Mouse (Mus musculus) MEL (cell line): Measurements from ENCODE around the gene Nr4a1. TPM values are rescaled to one million over a fixed set of nuclear protein-coding genes. Genes with fewer than 3 reads are reported as not detected.

ENCODE experiments used
- DNase-seq: peaks from one replicate; pipeline ENCODE4 v3.0.0; 2011; ENCODE audit warnings: low read depth, low spot score
- H3K27ac ChIP-seq: 2 replicates; pipeline ENCODE4 v1.5.1; 2012; ENCODE audit warnings: low read depth, mild to moderate bottlenecking, control low read depth, low read length, moderate library complexity; ENCODE audit not compliant: control insufficient read depth
- H3K27me3 ChIP-seq, 2 experiments: fragments of 150-350 bp in 1 of 2; sonication (generic) in 1 of 2; 2 replicates each; pipeline ENCODE4 v1.6.1; 2012; ENCODE audit warnings: low read length in 2 of 2, mild to moderate bottlenecking in 2 of 2, improper control_type of control experiment in 1 of 2, moderate library complexity in 1 of 2; ENCODE audit not compliant: insufficient read depth in 2 of 2, control insufficient read depth in 1 of 2
- H3K36me3 ChIP-seq, 2 experiments: 2 replicates each; pipeline ENCODE4 v1.6.1; 2012 to 2014; ENCODE audit warnings: low read length in 2 of 2, improper control_type of control experiment in 1 of 2, inconsistent platforms in 1 of 2, mild to moderate bottlenecking in 1 of 2; ENCODE audit not compliant: insufficient read depth in 2 of 2, control insufficient read depth in 1 of 2
- H3K4me1 ChIP-seq, 2 experiments: fragments of 150-350 bp in 1 of 2; sonication (generic) in 1 of 2; 2 replicates each; pipeline ENCODE4 v1.6.1; 2012; ENCODE audit warnings: low read length in 2 of 2, improper control_type of control experiment in 1 of 2, mild to moderate bottlenecking in 1 of 2; ENCODE audit not compliant: insufficient read depth in 2 of 2, control insufficient read depth in 1 of 2
- H3K4me3 ChIP-seq, 2 experiments: fragments of 150-350 bp in 1 of 2; sonication (generic) in 1 of 2; 2 replicates each; pipeline ENCODE4 v1.5.1; 2012; ENCODE audit warnings: low read depth in 2 of 2, low read length in 2 of 2, mild to moderate bottlenecking in 2 of 2, moderate library complexity in 2 of 2, control low read depth in 1 of 2, improper control_type of control experiment in 1 of 2; ENCODE audit not compliant: control insufficient read depth in 1 of 2, insufficient read depth in 1 of 2
- H3K79me2 ChIP-seq: 2 replicates; pipeline ENCODE4 v1.6.1; 2012; ENCODE audit warnings: mild to moderate bottlenecking, low read length, moderate library complexity; ENCODE audit not compliant: control insufficient read depth, poor library complexity, insufficient read depth
- H3K9ac ChIP-seq: 2 replicates; pipeline ENCODE4 v1.6.1; 2012; ENCODE audit warnings: low read depth, mild to moderate bottlenecking, control low read depth, low read length, moderate library complexity; ENCODE audit not compliant: control insufficient read depth, poor library complexity, severe bottlenecking
- H3K9me3 ChIP-seq: fragments of 150-350 bp; sonication (generic); replicated peaks from 2 replicates; pipeline ENCODE4 v1.6.1; 2012; ENCODE audit warnings: mild to moderate bottlenecking, low read length, improper control_type of control experiment, moderate library complexity; ENCODE audit not compliant: insufficient read depth
- BHLHE40 ChIP-seq: IDR thresholded peaks from 2 replicates; pipeline ENCODE4 v1.6.1; 2012; ENCODE audit warnings: low read depth, mild to moderate bottlenecking, inconsistent platforms, low read length, improper control_type of control experiment, borderline replicate concordance
- CHD1 ChIP-seq: IDR thresholded peaks from 2 replicates; pipeline ENCODE4 v1.6.1; 2012; ENCODE audit warnings: low read depth, mild to moderate bottlenecking, inconsistent platforms, low read length, improper control_type of control experiment
- CHD2 ChIP-seq: IDR thresholded peaks from 2 replicates; pipeline ENCODE4 v1.6.1; 2011; ENCODE audit warnings: low read length, improper control_type of control experiment
- E2F4 ChIP-seq: IDR thresholded peaks from 2 replicates; pipeline ENCODE4 v1.6.1; 2011; ENCODE audit warnings: low read depth, low read length, improper control_type of control experiment, borderline replicate concordance
- ELF1 ChIP-seq: IDR thresholded peaks from 2 replicates; pipeline ENCODE4 v1.6.1; 2014; ENCODE audit warnings: low read depth, mild to moderate bottlenecking, inconsistent platforms, low read length, improper control_type of control experiment, moderate library complexity
- EP300 ChIP-seq, 2 experiments: IDR thresholded peaks; 2 replicates each; pipeline ENCODE4 v1.6.1; 2011; ENCODE audit warnings: improper control_type of control experiment in 2 of 2, low read length in 2 of 2, low read depth in 1 of 2, mild to moderate bottlenecking in 1 of 2
- ETS1 ChIP-seq: IDR thresholded peaks from 2 replicates; pipeline ENCODE4 v1.6.1; 2012; ENCODE audit warnings: low read depth, mild to moderate bottlenecking, inconsistent platforms, low read length, improper control_type of control experiment, moderate library complexity
- GABPA ChIP-seq: IDR thresholded peaks from 2 replicates; pipeline ENCODE4 v1.6.1; 2012; ENCODE audit warnings: low read depth, mild to moderate bottlenecking, inconsistent platforms, low read length, improper control_type of control experiment, moderate library complexity
- HCFC1 ChIP-seq: IDR thresholded peaks from 2 replicates; pipeline ENCODE4 v1.6.1; 2012; ENCODE audit warnings: low read depth, mild to moderate bottlenecking, inconsistent platforms, low read length, improper control_type of control experiment, moderate library complexity
- JUND ChIP-seq: IDR thresholded peaks from 2 replicates; pipeline ENCODE4 v1.6.1; 2011; ENCODE audit warnings: low read depth, mild to moderate bottlenecking, improper control_type of control experiment, low read length
- KAT2A ChIP-seq: conservative IDR thresholded peaks from 2 replicates; pipeline ENCODE4 v1.6.1; 2012; ENCODE audit warnings: low read depth, low read length, improper control_type of control experiment, inconsistent platforms
- MAFK ChIP-seq: IDR thresholded peaks from 2 replicates; pipeline ENCODE4 v1.6.1; 2011; ENCODE audit warnings: low read depth, mild to moderate bottlenecking, low read length, improper control_type of control experiment, borderline replicate concordance
- MAX ChIP-seq: IDR thresholded peaks from 2 replicates; pipeline ENCODE4 v1.6.1; 2011; ENCODE audit warnings: low read length, improper control_type of control experiment
- MAZ ChIP-seq: IDR thresholded peaks from 2 replicates; pipeline ENCODE4 v1.6.1; 2012; ENCODE audit warnings: low read depth, mild to moderate bottlenecking, inconsistent platforms, low read length, improper control_type of control experiment
- MXI1 ChIP-seq: IDR thresholded peaks from 2 replicates; pipeline ENCODE4 v1.6.1; 2011; ENCODE audit warnings: mild to moderate bottlenecking, low read depth, low read length, improper control_type of control experiment
- MYB ChIP-seq: IDR thresholded peaks from 2 replicates; pipeline ENCODE4 v1.6.1; 2011; ENCODE audit warnings: mild to moderate bottlenecking, low read depth, low read length, improper control_type of control experiment
- MYC ChIP-seq: IDR thresholded peaks from 2 replicates; pipeline ENCODE4 v1.6.1; 2011; ENCODE audit warnings: low read depth, mild to moderate bottlenecking, low read length, improper control_type of control experiment, moderate library complexity
- NELFE ChIP-seq: IDR thresholded peaks from 2 replicates; pipeline ENCODE4 v1.6.1; 2011; ENCODE audit warnings: low read depth, low read length, improper control_type of control experiment
- NRF1 ChIP-seq: IDR thresholded peaks from 2 replicates; pipeline ENCODE4 v1.6.1; 2014; ENCODE audit warnings: low read depth, mild to moderate bottlenecking, inconsistent platforms, low read length, improper control_type of control experiment, moderate library complexity; ENCODE audit not compliant: poor library complexity, insufficient read depth, severe bottlenecking
- POLR2A ChIP-seq, 2 experiments: IDR thresholded peaks; 2 replicates each; pipeline ENCODE4 v1.6.1; 2011 to 2012; ENCODE audit warnings: low read length in 2 of 2, mild to moderate bottlenecking in 2 of 2, control low read depth in 1 of 2, improper control_type of control experiment in 1 of 2, low read depth in 1 of 2, moderate library complexity in 1 of 2; ENCODE audit not compliant: control insufficient read depth in 1 of 2, insufficient read depth in 1 of 2, poor library complexity in 1 of 2
- POLR2AphosphoS2 ChIP-seq: IDR thresholded peaks from 2 replicates; pipeline ENCODE4 v1.6.1; 2011; ENCODE audit warnings: low read length, improper control_type of control experiment
- POLR2AphosphoS5 ChIP-seq: IDR thresholded peaks from 2 replicates; pipeline ENCODE4 v1.6.1; 2012; ENCODE audit warnings: low read depth, borderline replicate concordance, mild to moderate bottlenecking, inconsistent platforms, low read length, moderate library complexity, mixed read lengths
- RAD21 ChIP-seq: IDR thresholded peaks from 2 replicates; pipeline ENCODE4 v1.6.1; 2011; ENCODE audit warnings: mild to moderate bottlenecking, low read depth, low read length, improper control_type of control experiment
- RCOR1 ChIP-seq: IDR thresholded peaks from 2 replicates; pipeline ENCODE4 v1.6.1; 2012; ENCODE audit warnings: low read depth, mild to moderate bottlenecking, inconsistent platforms, low read length, improper control_type of control experiment
- SIN3A ChIP-seq: IDR thresholded peaks from 2 replicates; pipeline ENCODE4 v1.6.1; 2012; ENCODE audit warnings: low read length, improper control_type of control experiment, inconsistent platforms
- SMC3 ChIP-seq: IDR thresholded peaks from 2 replicates; pipeline ENCODE4 v1.6.1; 2011; ENCODE audit warnings: low read depth, low read length, improper control_type of control experiment
- TBP ChIP-seq: IDR thresholded peaks from 2 replicates; pipeline ENCODE4 v1.8.0; 2011; ENCODE audit warnings: low read depth, low read length, improper control_type of control experiment
- TCF12 ChIP-seq: IDR thresholded peaks from 2 replicates; pipeline ENCODE4 v1.6.1; 2014; ENCODE audit warnings: low read depth, mild to moderate bottlenecking, inconsistent platforms, low read length, improper control_type of control experiment, moderate library complexity
- UBTF ChIP-seq: IDR thresholded peaks from 2 replicates; pipeline ENCODE4 v1.6.1; 2012; ENCODE audit warnings: low read depth, mild to moderate bottlenecking, inconsistent platforms, low read length, improper control_type of control experiment, moderate library complexity, borderline replicate concordance; ENCODE audit not compliant: insufficient read depth
- USF1 ChIP-seq: IDR thresholded peaks from 2 replicates; pipeline ENCODE4 v1.6.1; 2014; ENCODE audit warnings: low read depth, mild to moderate bottlenecking, inconsistent platforms, low read length, improper control_type of control experiment, moderate library complexity
- USF2 ChIP-seq, 2 experiments: IDR thresholded peaks; 2 replicates each; pipeline ENCODE4 v1.6.1; 2011 to 2012; ENCODE audit warnings: improper control_type of control experiment in 2 of 2, low read length in 2 of 2, borderline replicate concordance in 1 of 2, inconsistent platforms in 1 of 2, low read depth in 1 of 2, mild to moderate bottlenecking in 1 of 2; ENCODE audit not compliant: insufficient read depth in 1 of 2
- ZC3H11A ChIP-seq: IDR thresholded peaks from 2 replicates; pipeline ENCODE4 v1.6.1; 2012; ENCODE audit warnings: low read depth, mild to moderate bottlenecking, inconsistent platforms, low read length, improper control_type of control experiment
- ZKSCAN1 ChIP-seq: IDR thresholded peaks from 2 replicates; pipeline ENCODE4 v1.6.1; 2012; ENCODE audit warnings: low read depth, mild to moderate bottlenecking, inconsistent platforms, low read length, improper control_type of control experiment, moderate library complexity
- ZMIZ1 ChIP-seq: IDR thresholded peaks from 2 replicates; pipeline ENCODE4 v1.6.1; 2012; ENCODE audit warnings: low read depth, mild to moderate bottlenecking, inconsistent platforms, low read length, improper control_type of control experiment, moderate library complexity
- ZNF384 ChIP-seq: IDR thresholded peaks from 2 replicates; pipeline ENCODE4 v1.6.1; 2012; ENCODE audit warnings: low read depth, mild to moderate bottlenecking, inconsistent platforms, low read length, improper control_type of control experiment
- polyA plus RNA-seq, 2 experiments: library from polyadenylated mRNA; stranded (reverse) in 1 of 2; unstranded in 1 of 2; fragments of >175 nt in 1 of 2; fragments of >200 nt in 1 of 2; gene quantifications; 2 replicates each; pipeline versions ENCODE4 v1.2.1 to v1.2.4; 2012; ENCODE audit warnings: low replicate concordance in 2 of 2, low read depth in 1 of 2; ENCODE audit not compliant: insufficient read length in 2 of 2, insufficient read depth in 1 of 2, missing spikeins in 1 of 2
- total RNA-seq: library from RNA; depleted of rRNA; stranded (reverse); fragments of 300-350 nt; gene quantifications from 2 replicates; pipeline ENCODE4 v1.2.3, GENCODE M21; 2012

Gene Nr4a1
- total and polyA plus RNA-seq, 3 experiments: 2.0 to 12.8 TPM; not detected in 1

DNA sequence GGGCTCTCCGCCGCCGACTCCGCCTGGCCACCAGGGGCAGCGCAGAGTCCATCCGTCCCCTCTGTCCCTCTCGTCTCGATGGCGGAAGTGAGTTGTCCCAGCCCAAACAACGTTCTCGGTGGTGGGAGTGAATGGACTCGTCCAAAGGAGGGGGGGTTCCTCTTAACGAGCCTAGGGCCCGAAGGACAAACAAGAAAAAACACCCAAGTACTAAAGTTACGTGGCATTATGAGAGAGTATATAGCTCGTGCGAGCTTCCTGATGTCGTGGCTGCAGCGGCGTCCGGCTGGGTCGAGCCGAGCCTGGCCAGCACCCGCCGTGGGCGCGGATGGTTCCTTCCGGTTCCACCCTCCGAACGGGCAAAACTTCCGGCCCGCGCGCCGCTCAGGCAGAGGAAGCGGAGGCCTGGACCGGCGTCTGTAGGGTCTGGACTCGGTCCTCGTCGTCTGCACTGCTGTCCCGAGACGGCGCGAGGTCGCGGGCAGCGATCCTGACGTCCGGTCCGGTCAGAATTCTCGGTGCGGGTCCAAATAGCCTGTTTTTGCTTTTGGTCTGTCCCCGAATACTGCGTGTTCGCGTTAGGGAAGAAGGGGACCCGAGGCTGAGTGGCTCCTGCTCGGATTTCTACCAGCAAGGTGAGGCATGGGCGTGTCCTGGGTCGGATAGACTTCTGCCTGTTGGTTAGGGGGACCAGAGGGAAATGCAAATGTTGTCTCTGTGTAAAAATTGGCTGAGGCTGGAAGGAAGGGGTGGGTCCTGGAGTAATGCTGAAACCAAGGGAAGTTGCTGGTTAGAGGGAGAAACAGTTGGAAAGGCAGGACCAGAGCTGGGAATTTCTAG, 30.1 kb downstream of the Nr4a1 start, which contains the start of gene Atg101:
TSS of gene Atg101 (plus strand) at position 362 of the 840 bp plus-strand sequence.
- H3K27me3 ChIP-seq: no peaks in the 10 kb centered on the region
- peaks cover 13% of the 10 kb centered on the region for H3K79me2 ChIP-seq
- DNase-seq: peak; percentile 97
- H3K4me1 ChIP-seq: peaks cover 3 to 20% of the 10 kb centered on the region in 2 experiments; a peak in 3 of 4 replicates
- peak within 1 kb of the TSS; percentile 95 for H3K9ac ChIP-seq
- peaks cover 0 to 14% of the 10 kb centered on the region in 2 experiments for H3K36me3 ChIP-seq
- peak within 1 kb of the TSS; percentile 81 to 96 for H3K4me3 ChIP-seq
- H3K9me3 ChIP-seq: no peaks in the 10 kb centered on the region
- H3K27ac ChIP-seq: peak within 1 kb of the TSS; percentile 83
- TF ChIP-seq POLR2AphosphoS5 (no peak), USF1 (no peak), KAT2A (peak; percentile 90), POLR2A (IDR thresholded peaks at IDR 0.05; ENCODE audit: control insufficient read depth in 1 of 2, insufficient read depth in 1 of 2, low read depth in 1 of 2, low read length in 2 of 2, poor library complexity in 1 of 2) (peak; percentile 92 to 95), MYB (peak; percentile 77), RAD21 (no peak; the same call in 1 of the 2 replicates), NELFE (peak; percentile 75), CHD2 (no peak), GABPA (peak; percentile 96; the same call in 1 of the 2 replicates), MAZ (peak; percentile 99; the same call in 1 of the 2 replicates), ZC3H11A (no peak), TBP (peak; percentile 38; the same call in 1 of the 2 replicates), SMC3 (peak; percentile 52; the same call in 1 of the 2 replicates), MAFK (no peak), USF2 (IDR thresholded peaks at IDR 0.05; ENCODE audit: borderline replicate concordance in 1 of 2, insufficient read depth in 1 of 2, low read depth in 1 of 2, low read length in 2 of 2) (no peak), ETS1 (peak; percentile 79), ZMIZ1 (0 out of 2 replicates have a peak, but pooled peaks have one; percentile 48), EP300 (IDR thresholded peaks at IDR 0.05; ENCODE audit: low read depth in 1 of 2, low read length in 2 of 2) (peak in 1 of 2 experiments; percentile 65; a peak in 2 of 4 replicates), ZNF384 (peak; percentile 52; the same call in 1 of the 2 replicates), E2F4 (no peak), UBTF (no peak), BHLHE40 (peak; percentile 75), ZKSCAN1 (no peak), CHD1 (peak; percentile 100), SIN3A (peak; percentile 97), JUND (no peak), RCOR1 (no peak), ELF1 (peak; percentile 88), TCF12 (peak; percentile 70), NRF1 (no peak), MXI1 (peak; percentile 87), HCFC1 (peak; percentile 97), MYC (peak; percentile 68; the same call in 1 of the 2 replicates), MAX (peak; percentile 72), POLR2AphosphoS2 (peak; percentile 83; the same call in 1 of the 2 replicates)
